Mouse (Mus musculus) kidney, postnatal 36 days (tissue): Measurements from ENCODE around the gene Arf4.

Source experiments
- DNase-seq, 2 experiments: peaks; one replicate each; pipeline ENCODE4 v3.0.0; 2021 to 2022; ENCODE audit warnings: mixed read lengths in 2 of 2

Gene Arf4

GRCm38 (mm10) chr14:26637851-26638707 lies at the start of gene Arf4:
TSS of gene Arf4 (plus strand) at chr14:26638074.
- peak; percentile 99 for DNase-seq

GRCm38 (mm10) chr14:26591353-26591752 lies 46.5 kb upstream of the Arf4 start:
- DNase-seq = no peak

GRCm38 (mm10) chr14:26593281-26593895 lies 44.5 kb upstream of the Arf4 start:
- DNase-seq = no peak

- no peak for DNase-seq
Observed at GRCm38 (mm10) chr14:26595167-26595566, 42.7 kb upstream of the Arf4 start.

- DNase-seq = peak; percentile 45 to 53
Observed at GRCm38 (mm10) chr14:26595695-26596365, 42.0 kb upstream of the Arf4 start.

GRCm38 (mm10) chr14:26605354-26605753 lies 32.5 kb upstream of the Arf4 start:
- DNase-seq = no peak

GRCm38 (mm10) chr14:26609674-26610073 lies 28.2 kb upstream of the Arf4 start:
- DNase-seq = no peak

GRCm38 (mm10) chr14:26610689-26611088 lies 27.2 kb upstream of the Arf4 start:
- DNase-seq = no peak

GRCm38 (mm10) chr14:26625301-26625700 lies 12.6 kb upstream of the Arf4 start:
- no peak for DNase-seq

- peak; percentile 13 to 18 for DNase-seq
Observed at GRCm38 (mm10) chr14:26626605-26627140, 11.2 kb upstream of the Arf4 start.

GRCm38 (mm10) chr14:26637025-26637850 lies 636 bp upstream of the Arf4 start:
- peak; percentile 65 to 69 for DNase-seq

- DNase-seq = peak; percentile 72 to 78
Observed at GRCm38 (mm10) chr14:26638708-26639084, 822 bp downstream of the Arf4 start.

- DNase-seq = peak in 1 of 2 experiments; percentile 11
Observed at GRCm38 (mm10) chr14:26639251-26639650, 1.4 kb downstream of the Arf4 start.

GRCm38 (mm10) chr14:26639961-26640360 lies 2.1 kb downstream of the Arf4 start:
- peak; percentile 27 to 44 for DNase-seq

GRCm38 (mm10) chr14:26643006-26643624 lies 5.2 kb downstream of the Arf4 start:
- DNase-seq = peak in 1 of 2 experiments; percentile 11

GRCm38 (mm10) chr14:26645989-26646650 lies 8.2 kb downstream of the Arf4 start:
- DNase-seq = no peak

GRCm38 (mm10) chr14:26647811-26648210 lies 9.9 kb downstream of the Arf4 start:
- DNase-seq = no peak

- peak in 1 of 2 experiments; percentile 48 for DNase-seq
Observed at GRCm38 (mm10) chr14:26651901-26652300, 14.0 kb downstream of the Arf4 start.

- DNase-seq = no peak
Observed at GRCm38 (mm10) chr14:26658178-26658577, 20.3 kb downstream of the Arf4 start.

- no peak for DNase-seq
Observed at GRCm38 (mm10) chr14:26660233-26660632, 22.4 kb downstream of the Arf4 start.

GRCm38 (mm10) chr14:26662016-26662415 lies 24.1 kb downstream of the Arf4 start:
- DNase-seq = no peak
